Mouse (Mus musculus) C2C12 (cell line): ENCODE data around the gene Hspb6.

Experiments
- CTCF ChIP-seq: IDR thresholded peaks from one replicate; pipeline ENCODE4 v1.5.1; 2011; ENCODE audit not compliant: control insufficient read depth, insufficient read depth, insufficient read length
- MAX ChIP-seq: IDR thresholded peaks from one replicate; pipeline ENCODE4 v1.6.1; 2011; ENCODE audit warnings: mild to moderate bottlenecking, control low read depth
- MYOD1 ChIP-seq: IDR thresholded peaks from one replicate; pipeline ENCODE4 v1.6.1; 2011; ENCODE audit warnings: low read depth; ENCODE audit not compliant: control insufficient read depth, insufficient read length
- USF1 ChIP-seq: IDR thresholded peaks from one replicate; pipeline ENCODE4 v1.6.1; 2011; ENCODE audit warnings: low read depth, mild to moderate bottlenecking, control low read depth, moderate library complexity

GRCm38 (mm10) chr7:30520396-30520795 is 31.6 kb upstream of the Hspb6 start:
- TF ChIP-seq CTCF (no peak), MYOD1 (no peak), USF1 (no peak), MAX (no peak)
